Mouse (Mus musculus) mesoderm, embryonic 11.5 days (tissue): ENCODE measurements at regions not wholly inside any gene's neighbourhood (a gene's known extent, or its start where the extent isn't known, plus 50 kb on each side); places are given as distances from the start of the nearest gene placed in this dataset.

Source experiments
- DNase-seq: peaks from one replicate; pipeline ENCODE4 v3.0.0-alpha.2; 2012; ENCODE audit warnings: low read depth, low spot score

DNA sequence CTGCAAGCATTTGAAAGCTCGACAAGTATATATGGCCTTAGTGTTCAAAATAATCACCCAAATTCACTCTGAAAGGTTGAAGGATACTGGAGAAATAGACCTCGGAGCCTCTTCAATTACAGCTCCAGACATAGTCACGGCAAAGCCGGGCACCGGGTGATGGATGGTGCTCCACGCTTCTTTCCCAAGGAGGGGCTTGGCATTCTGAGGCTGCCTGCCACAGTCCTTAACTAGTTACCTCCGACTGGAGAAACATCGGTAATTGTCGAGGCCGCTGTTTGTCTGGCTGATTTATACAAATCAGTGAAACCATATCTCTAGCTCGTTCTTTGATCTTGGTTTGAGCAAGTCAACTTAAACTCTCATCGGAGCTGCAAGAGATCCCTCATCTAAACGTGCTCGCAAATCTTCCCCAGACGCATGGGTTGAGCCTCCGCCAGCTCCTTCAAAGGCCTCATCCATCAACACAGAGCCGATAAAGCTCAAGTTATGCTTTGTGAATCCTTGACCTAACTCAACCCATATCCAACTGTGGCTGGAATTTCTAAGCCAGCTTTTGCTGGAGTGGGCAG lies 145.4 kb upstream of the Stx16 start:
- no peak for DNase-seq

DNA sequence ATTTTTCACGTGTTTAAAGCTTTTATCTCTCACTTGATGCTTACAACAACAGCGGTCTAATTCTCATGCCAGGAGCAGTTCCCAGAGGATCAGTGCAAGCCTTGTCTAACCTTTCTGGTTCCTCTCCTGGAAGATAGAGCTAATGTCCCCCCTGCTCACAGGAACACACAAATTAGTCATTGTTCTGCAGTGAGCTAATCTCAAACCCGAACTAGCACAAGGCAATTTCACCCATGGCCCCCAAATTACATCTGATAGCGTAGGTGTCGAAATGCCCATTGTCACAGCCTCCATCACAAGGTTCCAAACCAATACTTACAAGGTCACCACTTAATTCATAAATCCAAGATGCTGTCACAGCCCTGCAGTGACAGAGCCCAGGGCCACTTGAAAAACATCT lies 140.4 kb upstream of the Stx16 start:
- DNase-seq = no peak

DNA sequence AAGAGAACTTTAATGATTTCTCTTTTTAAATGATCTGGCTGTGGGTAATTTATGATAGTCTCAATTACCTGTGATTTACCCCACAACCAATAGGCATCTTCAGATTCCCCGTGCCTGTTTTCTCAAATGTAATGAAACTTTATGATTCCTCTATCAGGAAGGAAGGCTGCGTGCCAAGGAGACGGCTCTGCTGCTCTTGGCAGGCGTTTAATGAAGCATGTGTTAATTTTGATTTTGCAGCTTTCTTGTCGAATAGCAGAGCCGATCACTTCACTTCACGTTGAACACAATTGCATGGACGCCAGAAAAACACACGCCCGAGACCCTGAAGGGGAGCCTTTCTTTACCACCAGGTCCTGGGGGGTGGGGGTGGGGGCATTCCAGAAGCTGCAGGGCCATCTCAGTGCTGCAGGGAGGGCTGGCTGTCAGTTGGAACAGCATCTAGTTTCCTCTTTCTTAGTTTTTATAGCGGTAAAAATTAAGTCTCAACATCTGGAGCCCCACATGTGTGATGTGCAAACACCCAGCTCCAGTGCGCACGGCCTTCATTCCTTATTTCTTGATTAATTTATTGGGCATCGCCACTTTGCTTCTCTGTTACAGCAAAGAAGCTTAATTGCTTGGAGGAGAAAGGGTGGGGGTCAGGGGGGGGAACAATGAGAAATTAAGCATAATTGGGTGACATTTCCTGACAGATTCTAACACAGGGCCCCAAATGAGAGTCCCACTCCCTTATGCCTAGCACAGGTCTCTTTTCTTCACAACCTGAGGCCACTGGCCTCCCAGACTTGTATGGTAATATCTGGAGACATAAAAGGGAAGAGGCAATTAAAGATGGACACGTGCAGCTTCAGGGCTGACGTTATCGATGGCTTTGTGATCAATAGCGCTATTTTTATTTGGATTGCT lies 138.3 kb upstream of the Stx16 start:
- DNase-seq = no peak

DNA sequence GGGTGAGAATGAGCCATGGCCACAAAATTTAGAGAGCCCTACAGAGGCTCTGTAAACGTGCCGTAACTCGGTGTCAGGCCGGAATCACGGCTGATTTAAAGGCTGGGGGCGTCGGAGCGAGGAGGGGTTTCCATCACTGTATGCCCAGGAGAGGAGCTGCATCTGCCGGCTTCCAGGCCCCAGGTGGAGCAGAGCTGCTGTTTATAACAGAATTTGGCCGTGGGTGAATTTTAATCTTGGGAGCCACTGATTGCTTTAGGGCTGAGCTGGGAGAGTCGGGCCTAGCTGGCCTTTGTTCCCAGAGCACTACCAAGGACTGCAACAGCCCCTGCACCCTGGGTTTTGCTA lies 137.7 kb upstream of the Stx16 start:
- peak; percentile 58 for DNase-seq

DNA sequence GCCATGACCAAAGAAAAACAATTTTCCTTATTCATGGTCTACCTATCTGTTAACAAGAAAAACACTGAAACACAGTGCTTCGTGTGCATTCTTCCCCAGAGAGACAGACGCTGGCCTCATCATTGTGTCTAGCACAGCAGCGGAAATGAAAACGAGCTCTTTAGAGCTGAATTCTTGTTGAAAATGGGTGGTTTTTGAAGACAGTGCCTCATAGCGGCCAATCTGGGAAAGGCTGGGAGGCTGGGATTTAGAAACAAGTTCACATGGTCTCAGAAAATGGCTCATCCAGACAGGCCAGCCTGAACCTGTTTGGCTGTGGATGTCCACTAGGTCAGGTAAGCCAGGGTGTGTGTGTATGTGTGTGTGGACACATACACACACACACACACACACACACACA lies 130.7 kb upstream of the Stx16 start:
- no peak for DNase-seq

DNA sequence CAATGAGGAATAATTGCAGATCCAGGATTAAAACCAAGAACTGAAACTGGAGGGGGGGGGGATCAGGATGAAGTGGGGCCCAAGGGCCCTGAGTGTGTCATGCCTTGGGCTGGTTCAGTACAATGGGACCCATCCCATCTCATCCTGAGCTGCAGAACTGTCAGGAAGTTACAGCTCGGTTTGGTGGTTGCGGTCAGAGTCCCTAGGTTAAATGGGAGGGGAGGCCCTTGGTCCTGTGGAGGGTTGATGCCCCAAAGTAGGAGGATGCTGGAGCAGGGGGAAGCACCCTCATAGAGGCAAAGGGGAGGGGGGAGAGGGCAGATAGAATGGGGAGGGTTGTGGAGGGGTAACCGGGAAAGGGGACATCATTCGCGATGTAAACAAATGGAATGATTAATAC lies 127.5 kb upstream of the Stx16 start:
- DNase-seq = no peak

DNA sequence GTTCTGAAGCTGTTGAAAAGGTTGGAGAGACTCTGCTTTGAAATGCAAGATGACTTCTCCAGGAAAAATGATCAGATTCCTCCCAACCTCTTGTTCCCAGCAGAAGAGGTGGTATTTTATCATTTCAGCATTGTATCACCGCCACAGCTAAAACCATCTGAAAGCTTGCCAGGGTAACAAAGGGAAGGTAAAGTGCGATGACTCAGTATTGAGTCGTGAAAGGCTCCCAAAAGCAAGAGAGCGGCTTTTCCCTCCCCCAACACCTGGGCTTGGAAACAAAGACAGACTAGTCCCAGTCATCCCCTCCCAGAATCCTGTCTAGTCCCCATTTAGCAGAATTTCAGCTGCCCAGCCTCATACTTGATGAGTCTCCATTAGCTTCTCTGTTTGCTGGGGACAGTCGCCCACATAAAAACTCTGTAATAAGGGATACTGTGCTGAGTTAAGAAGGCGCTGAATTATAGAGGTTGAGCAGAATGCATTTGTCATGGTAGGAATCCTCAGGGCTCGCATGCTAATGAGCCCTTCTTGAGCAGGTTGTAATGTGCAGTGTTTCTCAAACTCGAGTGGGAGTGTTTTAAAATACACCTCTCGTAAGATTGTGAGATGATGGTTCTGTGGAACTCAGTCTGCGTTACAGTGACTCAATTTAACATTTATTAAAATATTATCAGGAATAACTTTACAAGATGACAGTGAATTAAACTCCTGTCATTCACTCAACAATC lies 125.8 kb upstream of the Stx16 start:
- no peak for DNase-seq

DNA sequence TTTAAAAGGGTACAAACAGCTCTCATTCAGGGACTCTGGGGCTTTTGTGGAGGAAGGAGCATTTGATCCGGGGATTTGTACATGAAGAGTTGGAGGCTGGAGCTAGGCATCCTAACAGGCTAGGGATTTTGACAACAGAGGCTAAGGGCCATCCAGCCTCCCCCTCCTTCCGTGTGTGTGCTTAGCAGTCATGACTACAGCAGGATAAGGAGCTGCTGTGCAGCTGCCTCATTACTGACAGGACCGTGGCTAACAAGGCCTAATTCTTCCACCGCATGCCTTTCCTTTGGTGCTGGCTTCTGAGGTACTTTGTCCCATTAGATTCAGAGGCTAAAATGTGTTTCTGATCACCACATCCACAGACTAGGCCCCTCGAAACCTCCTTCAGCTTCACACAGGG lies 110.0 kb upstream of the Stx16 start:
- no peak for DNase-seq

DNA sequence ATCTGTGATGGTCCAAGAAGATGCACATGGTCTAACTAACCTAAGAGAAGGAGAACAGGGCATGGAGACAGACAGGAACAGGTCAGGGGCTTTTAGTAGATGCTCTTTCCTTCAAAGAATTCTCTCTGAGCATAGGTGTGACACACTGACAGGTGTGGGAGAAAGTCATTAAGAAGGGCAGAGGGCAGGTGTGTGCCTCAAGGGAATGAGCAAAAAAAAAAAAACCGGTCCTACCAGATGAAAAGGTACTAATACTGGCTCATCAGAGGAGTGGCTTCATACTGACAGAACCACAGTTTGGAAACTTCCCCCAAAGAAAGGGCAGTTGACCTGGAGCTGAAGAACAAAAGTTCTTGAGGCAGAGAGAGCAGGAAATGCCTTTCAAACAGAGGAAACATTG lies 105.3 kb upstream of the Stx16 start:
- DNase-seq = no peak

DNA sequence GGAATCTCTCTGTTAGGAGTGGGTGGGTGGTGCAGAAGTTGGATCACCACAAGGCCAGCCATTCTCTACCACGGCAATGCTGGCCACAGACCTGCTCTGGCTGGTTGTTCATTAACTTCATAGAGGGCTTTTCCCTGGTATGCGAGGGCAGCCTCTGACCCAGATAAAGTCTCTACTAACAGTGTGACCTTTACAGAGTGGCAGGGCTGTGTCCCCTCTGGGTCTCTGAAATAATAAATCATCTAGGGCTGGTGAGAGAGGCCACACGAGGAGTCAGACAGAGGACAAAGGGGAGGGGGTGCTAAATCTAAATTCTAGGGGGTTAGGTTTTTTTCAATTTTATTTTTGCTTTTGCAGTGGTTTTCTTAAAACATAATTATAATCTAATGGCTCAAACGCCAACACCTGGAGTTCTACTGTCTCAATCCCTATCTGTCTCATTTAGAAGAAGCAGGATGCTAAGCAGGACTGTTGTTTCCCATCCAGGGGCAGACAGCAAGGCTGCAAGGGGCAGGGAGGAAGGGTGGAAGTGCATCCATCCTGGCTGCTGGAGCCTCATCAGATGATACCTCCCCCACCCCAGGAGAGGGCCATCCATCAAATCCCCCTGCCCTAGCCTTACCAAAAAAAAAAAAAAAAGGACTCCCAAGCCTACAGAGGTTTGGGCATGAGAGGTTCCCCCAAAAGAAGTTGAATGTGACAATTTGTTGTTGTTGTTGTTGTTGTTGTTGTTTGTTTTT lies 99.6 kb upstream of the Stx16 start:
- DNase-seq = no peak

DNA sequence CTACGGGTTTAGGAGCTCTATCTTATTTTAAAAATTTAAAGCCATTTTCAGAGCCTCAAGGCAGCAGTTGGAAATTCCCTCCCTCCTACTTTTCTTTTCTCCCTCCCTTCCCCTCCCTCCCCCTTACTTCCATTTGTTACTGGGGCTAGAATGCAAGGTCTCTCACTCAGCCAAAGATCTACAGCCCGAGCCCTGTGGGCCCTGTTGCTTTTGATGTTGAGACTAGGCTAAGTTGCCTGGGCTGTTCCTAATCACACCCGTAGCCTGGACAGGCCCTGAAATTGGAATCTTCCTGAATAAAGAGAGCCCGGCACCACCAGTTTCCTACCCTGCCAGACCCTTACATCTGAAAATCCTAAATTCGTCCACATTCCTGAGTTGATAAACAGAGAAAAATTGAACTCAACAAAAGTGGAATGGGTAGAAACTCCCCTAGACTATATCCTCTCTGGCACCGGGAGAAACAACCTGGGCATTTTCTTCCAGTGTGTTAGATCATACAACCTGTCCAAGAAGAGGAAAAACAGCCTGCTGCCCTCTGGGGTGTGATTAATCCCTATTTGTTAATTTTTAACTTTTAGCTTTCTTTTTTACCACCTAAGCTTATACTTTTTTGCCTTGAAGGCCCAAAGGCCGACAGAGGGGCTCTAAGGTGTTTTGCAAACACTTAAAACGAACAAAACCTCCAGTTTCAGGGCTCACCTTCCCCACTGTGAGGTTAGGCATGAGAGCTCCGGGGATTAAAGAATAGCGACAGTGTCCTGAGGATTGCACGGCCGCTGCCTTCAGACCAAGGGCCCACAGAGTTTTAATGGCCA lies 98.7 kb upstream of the Stx16 start:
- no peak for DNase-seq

DNA sequence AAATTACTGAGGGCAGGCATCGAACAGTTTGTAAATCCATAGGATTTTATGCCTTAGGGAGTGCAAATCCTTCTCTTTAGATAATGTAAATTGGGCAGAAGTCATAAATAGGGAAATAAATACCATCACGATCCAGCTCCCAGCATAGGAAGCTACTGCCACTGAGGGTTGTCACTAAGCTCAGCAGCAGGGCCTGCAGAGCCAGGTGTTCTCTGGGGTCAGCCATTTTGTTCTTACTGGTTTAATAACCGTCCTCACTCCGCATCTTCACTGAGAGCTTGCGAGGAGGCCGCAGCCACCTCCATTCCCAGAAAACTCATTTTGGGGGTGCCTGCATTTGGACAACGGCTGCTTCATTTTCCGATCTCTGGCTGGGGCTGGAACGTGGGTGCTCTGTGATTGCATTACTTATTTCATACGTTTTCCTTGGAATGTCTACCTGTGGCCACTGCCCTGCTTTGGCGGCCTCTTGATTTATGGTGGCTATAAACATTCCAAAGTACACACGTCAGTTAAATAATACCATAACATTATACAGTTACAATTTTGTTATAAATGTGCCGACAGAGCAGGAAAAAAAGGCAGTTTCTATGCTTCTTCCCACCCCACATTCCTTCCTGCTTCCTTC lies 97.9 kb upstream of the Stx16 start:
- no peak for DNase-seq

DNA sequence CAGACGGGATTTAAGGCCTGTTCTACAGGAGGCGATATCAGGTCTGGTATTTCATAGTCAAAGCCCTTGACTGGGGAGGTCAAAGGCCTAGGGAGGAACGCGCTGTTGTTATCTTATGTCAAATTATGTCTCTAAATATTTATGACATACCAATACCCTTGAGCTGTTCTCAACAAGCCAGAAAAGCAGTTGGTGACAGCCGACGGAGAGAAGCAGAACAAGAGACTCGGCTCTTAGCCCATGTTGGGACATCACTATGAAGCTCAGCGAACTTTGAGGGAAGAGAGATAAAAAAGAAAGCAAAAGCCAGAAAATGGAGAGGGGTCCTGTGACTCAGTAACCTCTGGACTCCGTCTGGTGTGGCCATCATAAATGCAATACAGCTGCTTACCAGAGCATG lies 95.1 kb upstream of the Stx16 start:
- DNase-seq = no peak

DNA sequence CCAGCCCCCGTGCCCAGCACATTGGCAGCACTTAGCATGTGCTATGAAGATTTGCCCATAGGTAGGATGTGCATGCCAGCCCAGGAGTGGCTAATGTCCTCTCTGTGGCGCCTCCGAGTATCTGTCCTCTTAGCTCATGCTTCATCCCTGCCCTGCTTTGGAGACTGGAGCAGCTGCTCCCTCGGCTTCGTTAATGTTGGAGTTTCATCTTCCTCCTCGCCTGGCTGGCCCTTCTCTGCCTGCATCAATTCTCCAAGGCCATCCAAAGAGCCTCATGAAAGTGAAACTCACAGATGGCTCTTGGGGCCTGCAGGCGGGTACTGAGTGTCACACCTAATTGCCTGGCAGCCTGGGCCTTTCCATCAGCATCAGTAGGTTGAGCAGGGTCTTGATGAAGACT lies 88.6 kb upstream of the Stx16 start:
- no peak for DNase-seq

DNA sequence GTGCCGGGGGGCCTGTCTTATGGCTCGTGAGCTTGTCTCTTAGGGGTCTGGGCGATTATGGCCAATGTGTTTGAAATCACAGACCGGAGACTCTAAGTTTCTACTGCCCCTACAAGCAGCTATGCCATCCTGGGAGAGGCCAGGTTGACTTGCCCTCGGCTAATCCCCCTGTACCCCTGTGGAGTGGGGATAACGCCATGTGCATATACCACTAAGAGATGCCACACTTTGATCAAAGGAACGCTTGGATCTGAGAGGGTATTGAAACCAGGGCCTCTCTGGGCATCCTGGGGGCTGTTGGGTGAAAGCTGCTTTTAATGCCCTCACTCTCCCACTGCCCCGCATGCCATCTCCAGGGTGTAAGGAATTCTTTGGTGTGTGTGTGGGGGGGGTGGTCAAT lies 88.2 kb upstream of the Stx16 start:
- no peak for DNase-seq

DNA sequence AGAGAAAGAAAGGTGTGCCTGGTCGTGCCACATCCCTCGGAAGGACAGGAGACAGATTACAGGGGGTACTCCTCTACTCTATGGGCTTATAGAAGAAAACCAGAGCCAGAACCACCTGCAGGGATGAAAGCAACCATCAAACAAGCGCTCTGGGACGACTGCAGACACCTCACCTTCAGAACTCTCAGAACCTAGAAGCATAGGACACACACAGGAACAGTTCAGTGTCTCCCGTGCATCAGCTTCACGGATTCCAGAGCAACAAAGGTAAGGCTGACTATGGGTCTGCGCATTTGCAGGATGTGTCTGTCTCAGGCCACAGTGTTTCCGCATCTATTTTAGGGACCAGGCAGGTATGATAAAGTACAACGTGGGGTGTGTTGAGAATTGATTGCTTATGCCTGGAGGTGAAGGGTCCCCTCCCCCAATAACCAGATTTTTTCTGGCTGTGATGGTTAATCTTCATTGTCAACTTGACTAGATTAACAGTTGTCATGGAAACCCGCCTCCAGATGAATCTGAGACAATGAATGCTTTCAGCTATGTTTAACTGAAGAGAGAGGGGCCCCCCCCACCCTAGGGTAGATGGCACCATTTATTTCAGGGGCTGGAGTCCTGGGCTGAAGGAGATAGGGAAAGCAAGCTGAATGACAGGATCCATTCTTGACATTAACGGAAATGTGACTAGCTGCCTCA lies 87.3 kb upstream of the Stx16 start:
- no peak for DNase-seq

DNA sequence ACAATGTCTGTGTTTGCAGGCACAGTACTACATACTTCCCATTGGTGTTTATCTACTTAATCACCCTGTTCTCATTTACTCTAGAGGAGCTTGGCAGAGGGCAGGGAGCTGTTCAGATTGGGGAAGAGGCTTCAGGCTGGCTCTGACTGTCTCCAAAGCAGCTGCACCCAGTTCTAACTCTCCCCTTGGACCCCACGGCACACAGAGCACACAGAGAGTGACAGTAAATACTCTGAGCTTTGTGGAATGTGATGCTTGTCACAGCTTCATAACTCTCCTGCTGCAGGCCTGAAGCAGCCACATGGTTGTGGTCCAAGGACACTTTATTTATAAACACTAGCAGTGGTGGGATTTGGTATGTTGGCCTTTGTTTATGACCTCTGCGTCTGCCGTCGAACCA lies 85.4 kb upstream of the Stx16 start:
- no peak for DNase-seq

DNA sequence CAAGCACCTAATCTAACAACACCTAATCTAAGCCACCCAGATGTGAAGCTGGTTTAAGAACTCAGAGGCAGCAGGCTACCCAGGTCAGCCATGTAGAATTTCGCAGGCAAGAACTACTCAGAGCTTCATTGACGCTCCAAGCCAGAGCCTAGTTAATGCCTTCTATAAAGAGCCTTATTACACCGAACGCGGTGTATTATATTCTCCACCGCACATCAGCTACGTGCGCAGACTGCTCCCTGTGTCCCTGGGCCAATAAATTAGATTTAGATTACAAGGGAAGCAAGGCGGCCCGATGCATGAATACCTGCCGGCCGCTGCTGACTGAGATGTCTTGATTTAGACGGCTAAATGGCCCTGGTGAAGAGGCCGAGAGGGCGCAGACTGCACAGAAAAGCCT lies 84.7 kb upstream of the Stx16 start:
- no peak for DNase-seq

DNA sequence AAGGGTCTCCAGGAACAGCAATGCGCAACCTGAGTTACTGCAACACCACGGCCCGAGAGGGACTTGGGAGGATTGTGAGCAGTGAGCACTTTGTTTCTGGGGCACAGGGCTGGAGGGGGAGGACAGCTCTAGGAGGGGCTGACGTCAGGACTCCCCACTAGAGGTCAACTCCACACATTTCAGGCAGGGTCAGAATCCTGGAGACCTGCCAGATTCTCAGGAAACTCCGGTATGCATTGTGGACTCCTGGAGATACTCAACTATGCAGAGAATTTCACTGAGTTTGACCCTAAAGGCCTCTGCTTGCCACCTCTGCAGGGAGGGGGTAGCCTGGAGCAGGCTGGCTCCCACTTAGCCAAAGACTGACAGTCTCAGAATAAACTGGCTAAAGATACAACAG lies 84.1 kb upstream of the Stx16 start:
- DNase-seq = peak; percentile 86

DNA sequence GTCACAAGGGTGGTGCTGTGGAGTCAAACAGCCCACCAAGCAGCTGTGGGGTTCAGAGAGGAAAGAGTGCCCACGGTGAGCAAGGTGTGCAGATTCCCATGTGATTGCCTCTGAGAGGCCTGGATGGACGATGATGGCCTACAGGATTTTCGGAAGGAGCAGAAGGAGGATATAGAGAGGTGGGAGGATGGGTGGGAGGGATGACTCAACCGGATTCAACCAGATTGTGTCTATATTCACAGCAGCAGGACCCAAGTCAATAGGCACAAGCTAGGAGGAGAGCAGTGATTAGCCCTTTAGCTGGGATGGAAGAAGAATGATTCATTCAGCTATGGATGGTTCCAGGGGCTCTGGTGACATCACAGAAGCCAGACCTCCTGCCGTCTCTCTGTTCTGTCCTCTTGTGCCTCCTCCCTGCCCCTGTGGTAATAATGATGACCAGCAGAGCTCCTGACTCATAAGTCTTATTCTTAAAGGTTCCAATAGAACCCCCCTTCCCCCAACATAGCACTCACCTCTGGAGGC lies 82.6 kb upstream of the Stx16 start:
- DNase-seq = no peak
